Mouse (Mus musculus) ES-Bruce4 (cell line): ENCODE results near the gene Stmn1.
"Not testable (repeated sequence)": the region's sequence is repeated elsewhere in the genome, so short reads cannot be mapped to it uniquely, and the experiment has no call there.

ENCODE experiments used
- CTCF ChIP-seq: IDR thresholded peaks from one replicate; pipeline ENCODE4 v1.8.1; 2011; ENCODE audit warnings: low read depth, low read length
- EP300 ChIP-seq: IDR thresholded peaks from 2 replicates; pipeline ENCODE4 v1.6.1; 2011; ENCODE audit warnings: low read depth, low read length; ENCODE audit not compliant: insufficient read depth

- not testable (repeated sequence) for TF ChIP-seq CTCF, EP300
Measured at GRCm38 (mm10) chr4:134494161-134494560, 26.0 kb downstream of the Stmn1 start.
